Mouse (Mus musculus): ENCODE measurements around the gene Slc25a26.

DNA sequence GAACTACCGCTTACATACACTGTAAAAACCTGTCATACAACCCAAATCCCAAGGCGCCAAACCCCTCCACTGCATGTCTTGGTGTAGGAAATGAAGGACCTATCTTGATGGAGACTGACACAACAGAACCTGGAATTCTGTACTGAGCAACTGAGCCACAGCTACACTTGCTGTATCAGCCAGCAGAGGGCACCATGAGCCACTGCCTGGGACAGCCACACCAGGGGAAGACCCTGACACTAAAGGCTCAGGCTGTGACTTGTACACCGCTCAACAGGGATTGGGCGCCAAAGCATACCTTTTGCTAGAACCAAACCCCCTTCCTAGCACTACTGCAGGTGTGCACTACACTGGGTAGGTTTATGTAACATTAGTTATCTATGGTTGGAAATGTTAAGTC, 122.9 kb downstream of the Slc25a26 start:
- TF ChIP-seq CTCF (IDR thresholded peaks at IDR 0.05; ENCODE audit: low read depth), result peak; percentile 79
- no peak for TF ChIP-seq EP300 (IDR thresholded peaks at IDR 0.05; ENCODE audit: low read depth)

Data from liver, embryonic 14.5 days (tissue).